Mouse (Mus musculus): ENCODE measurements around the gene Gm5767. TPM values are rescaled to one million over a fixed set of nuclear protein-coding genes. Genes with fewer than 3 reads are reported as not detected.
"Not testable (repeated sequence)": the region's sequence is repeated elsewhere in the genome, so short reads cannot be mapped to it uniquely, and the experiment has no call there.

Gm5767 gene
- total RNA-seq, 4 experiments from 2014 or later = not detected

DNA sequence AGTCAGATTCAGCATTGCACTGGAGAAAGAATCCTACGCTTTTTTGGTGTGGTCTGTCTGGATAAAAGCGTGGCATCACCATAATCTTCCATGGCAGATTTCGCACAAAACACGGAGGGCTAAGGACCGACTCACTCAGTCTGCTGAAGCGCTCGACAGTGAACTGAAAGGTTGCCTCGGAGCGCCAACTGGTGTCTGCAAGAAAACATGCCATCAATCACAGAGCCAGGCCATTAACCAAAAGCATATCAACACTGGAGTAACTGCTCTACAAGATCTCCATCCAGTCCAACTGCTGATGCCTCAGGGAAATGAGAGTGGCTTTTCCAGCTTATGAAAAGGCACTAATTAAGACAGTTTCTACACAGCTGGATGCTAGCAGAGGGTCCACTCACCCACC lies 31.4 kb downstream of the Gm5767 start:
- DNase-seq (ENCODE audit: low spot score in 2 of 2) = no peak

DNA sequence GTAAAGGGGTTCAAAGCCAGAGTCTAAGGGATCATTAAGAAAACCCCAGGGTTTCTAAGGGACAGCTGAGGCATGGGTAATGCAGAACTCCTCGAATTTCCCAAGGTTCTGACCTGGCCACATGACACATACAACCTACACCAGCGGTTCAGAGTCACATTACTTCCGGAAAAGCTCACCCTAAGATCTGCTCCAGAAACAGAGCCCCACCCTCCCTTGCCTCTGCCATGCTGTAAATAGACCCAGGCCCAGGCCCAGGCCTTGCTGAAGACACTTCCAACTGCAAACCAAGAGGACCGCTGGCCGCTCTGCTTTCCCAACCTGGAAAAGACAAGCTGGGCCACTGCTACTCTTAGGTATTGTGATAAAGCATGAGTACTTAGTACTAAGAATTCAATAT lies 34.3 kb downstream of the Gm5767 start:
- DNase-seq (ENCODE audit: low spot score in 2 of 2) = no peak

DNA sequence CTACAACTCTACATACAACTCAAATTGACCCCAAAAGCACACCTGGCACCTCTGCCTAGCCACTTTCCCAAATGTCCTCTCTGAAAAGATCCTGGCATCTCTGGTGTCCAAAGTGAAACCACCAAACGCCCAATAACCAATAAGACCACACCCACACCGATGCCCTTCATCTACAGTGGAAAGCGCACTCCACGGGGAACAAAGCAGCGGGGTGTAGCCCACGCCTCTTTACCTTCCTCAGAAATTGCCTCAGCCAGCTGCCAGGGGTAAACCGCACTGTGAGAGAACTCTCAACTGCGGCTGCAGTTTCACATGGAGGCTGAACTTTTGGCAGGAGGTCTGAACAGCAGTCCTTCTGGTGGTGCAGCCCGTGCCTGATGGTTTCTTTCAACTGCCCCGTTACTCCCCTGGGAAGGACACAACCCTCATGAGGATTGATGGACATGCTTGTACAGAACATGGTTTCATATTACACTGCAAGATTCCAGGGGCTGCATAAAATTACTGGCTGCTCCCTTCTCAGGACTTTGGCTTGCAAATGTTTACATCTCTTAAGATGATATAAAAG lies 35.0 kb downstream of the Gm5767 start:
- DNase-seq (ENCODE audit: low spot score in 2 of 2) = no peak

- DNase-seq (ENCODE audit: low spot score in 2 of 2) = no peak
Observed at GRCm38 (mm10) chr16:8716300-8716699, 35.7 kb downstream of the Gm5767 start.

- no peak for DNase-seq (ENCODE audit: low spot score in 2 of 2)
Observed at GRCm38 (mm10) chr16:8717744-8718143, 37.2 kb downstream of the Gm5767 start.

DNA sequence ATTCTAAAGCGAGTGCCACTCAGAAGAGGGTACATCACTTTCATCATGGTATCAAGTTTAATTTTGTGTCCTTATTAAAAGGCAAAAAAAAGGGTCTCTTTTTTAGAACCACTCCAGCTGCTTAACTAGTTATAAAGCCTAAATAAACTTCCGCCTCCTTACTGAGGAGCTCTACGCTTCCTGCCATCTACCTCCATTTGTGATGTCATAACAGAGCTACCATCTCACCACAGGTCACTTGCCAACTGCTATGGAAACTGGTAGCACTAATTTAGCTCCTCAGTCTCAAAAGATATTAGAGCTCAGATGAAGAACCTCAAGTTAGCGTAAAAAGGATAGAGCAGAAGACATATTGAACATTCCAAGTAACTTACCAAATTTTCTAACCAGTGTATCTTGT lies 39.9 kb downstream of the Gm5767 start:
- no peak for DNase-seq (ENCODE audit: low spot score in 2 of 2)

- no peak for DNase-seq (ENCODE audit: low spot score in 2 of 2)
Observed at GRCm38 (mm10) chr16:8724031-8724430, 43.5 kb downstream of the Gm5767 start.

DNA sequence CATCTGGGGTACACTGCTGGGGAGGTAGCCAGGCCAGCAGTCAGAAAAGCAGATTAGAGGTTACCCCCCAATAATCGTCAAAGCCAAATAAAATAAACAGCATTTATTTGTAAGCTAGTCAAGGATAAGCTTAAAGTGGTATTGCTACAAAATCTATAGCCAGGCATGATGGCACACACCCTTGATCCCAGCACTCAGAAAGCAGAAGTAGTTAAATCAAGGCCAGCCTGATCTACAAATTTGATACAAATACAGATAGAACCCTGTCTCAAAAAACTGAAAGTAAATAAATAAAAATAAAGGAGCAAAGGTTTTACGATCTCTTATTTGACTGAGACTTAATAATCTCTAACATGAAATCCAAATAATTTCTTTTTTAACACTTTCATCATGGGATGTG lies 45.2 kb downstream of the Gm5767 start:
- no peak for DNase-seq (ENCODE audit: low spot score in 2 of 2)

GRCm38 (mm10) chr16:8728111-8728748 lies 47.7 kb downstream of the Gm5767 start:
- DNase-seq (ENCODE audit: low spot score in 2 of 2) = no peak

- no peak for DNase-seq (ENCODE audit: low spot score in 2 of 2)
Observed at GRCm38 (mm10) chr16:8731630-8732029, 51.1 kb downstream of the Gm5767 start.

DNA sequence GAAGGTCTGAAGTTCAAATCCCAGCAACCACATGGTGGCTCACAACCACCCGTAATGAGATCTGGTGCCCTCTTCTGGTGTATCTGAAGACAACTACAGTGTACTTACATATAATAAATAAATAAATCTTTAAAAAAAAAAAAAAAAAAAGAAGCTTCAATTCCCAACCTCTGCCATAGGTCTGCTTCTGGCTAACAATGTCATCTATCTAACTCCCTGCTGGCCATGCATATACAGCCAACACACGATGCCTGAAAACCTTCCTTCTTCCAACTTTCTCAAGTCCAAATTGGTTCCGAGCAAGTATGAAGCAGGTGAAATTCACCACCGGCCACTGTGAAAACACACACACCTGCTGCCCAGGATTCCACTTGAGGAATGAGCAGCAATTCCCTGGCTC lies 51.9 kb downstream of the Gm5767 start:
- not testable (repeated sequence) for DNase-seq (ENCODE audit: low spot score in 2 of 2)

Other genes starting within 250 kb of the Gm5767 start
- 10 to 100 TPM; 25.5 to 28.8 (median 27.7) TPM for gene Mettl22, start 210.0 kb upstream of the Gm5767 start, total RNA-seq (2022)
- gene Abat, start 167.3 kb upstream of the Gm5767 start, total RNA-seq (2022) = 100 to 1,000 TPM; 178 to 210 (median 190) TPM
- 10 to 100 TPM; 28.6 to 33.1 (median 29.1) TPM for gene Pmm2, start 43.1 kb upstream of the Gm5767 start, total RNA-seq (2022)
- gene Tmem186, start 43.1 kb upstream of the Gm5767 start, total RNA-seq (2022) = 10 to 100 TPM; 12.5 to 14.2 (median 13.5) TPM
- 10 to 100 TPM; 29.8 to 33.0 (median 31.3) TPM for gene Carhsp1, start 8.6 kb upstream of the Gm5767 start, total RNA-seq (2022)
- 100 to 1,000 TPM; 149 to 164 (median 158) TPM for gene Usp7, start 111.5 kb downstream of the Gm5767 start, total RNA-seq (2022)
- 100 to 1,000 TPM; 103 to 114 (median 109) TPM for gene 1810013L24Rik, start 149.3 kb downstream of the Gm5767 start, total RNA-seq (2022)

Data from left cerebral cortex, adult 8-10 months (tissue).